Mouse (Mus musculus) myocyte (in vitro differentiated cells): ENCODE measurements around the gene Dsel.

ENCODE experiments used
- E2F4 ChIP-seq: IDR thresholded peaks from one replicate; pipeline ENCODE4 v1.6.1; 2011; ENCODE audit warnings: mild to moderate bottlenecking, control low read depth, moderate library complexity; ENCODE audit not compliant: insufficient read depth
- MAX ChIP-seq: IDR thresholded peaks from one replicate; pipeline ENCODE4 v1.6.1; 2011; ENCODE audit warnings: low read depth, mild to moderate bottlenecking, control low read depth
- MYOD1 ChIP-seq, 3 experiments: IDR thresholded peaks; one replicate each; pipeline ENCODE4 v1.6.1; 2011; ENCODE audit warnings: control low read depth in 2 of 3, low read depth in 2 of 3, mild to moderate bottlenecking in 2 of 3, moderate library complexity in 1 of 3; ENCODE audit not compliant: insufficient read length in 2 of 3, control insufficient read depth in 1 of 3
- MYOG ChIP-seq, 3 experiments: IDR thresholded peaks; one replicate each; pipeline ENCODE4 v1.6.1; 2011; ENCODE audit warnings: control low read depth in 2 of 3, low read depth in 2 of 3, mild to moderate bottlenecking in 2 of 3; ENCODE audit not compliant: insufficient read length in 2 of 3, control insufficient read depth in 1 of 3, insufficient read depth in 1 of 3
- POLR2A ChIP-seq: IDR thresholded peaks from one replicate; pipeline ENCODE4 v1.6.1; 2011; ENCODE audit warnings: low read depth, mild to moderate bottlenecking, control low read depth, moderate library complexity; ENCODE audit not compliant: insufficient read length
- REST ChIP-seq: IDR thresholded peaks from one replicate; pipeline ENCODE4 v1.6.1; 2011; ENCODE audit warnings: mild to moderate bottlenecking, control low read depth, moderate library complexity; ENCODE audit not compliant: insufficient read depth, insufficient read length
- TCF12 ChIP-seq: IDR thresholded peaks from one replicate; pipeline ENCODE4 v1.6.1; 2011; ENCODE audit warnings: mild to moderate bottlenecking, control low read depth; ENCODE audit not compliant: poor library complexity, insufficient read depth, severe bottlenecking
- USF1 ChIP-seq: IDR thresholded peaks from one replicate; pipeline ENCODE4 v1.6.1; 2011; ENCODE audit warnings: low read depth, mild to moderate bottlenecking, control low read depth, moderate library complexity

DNA sequence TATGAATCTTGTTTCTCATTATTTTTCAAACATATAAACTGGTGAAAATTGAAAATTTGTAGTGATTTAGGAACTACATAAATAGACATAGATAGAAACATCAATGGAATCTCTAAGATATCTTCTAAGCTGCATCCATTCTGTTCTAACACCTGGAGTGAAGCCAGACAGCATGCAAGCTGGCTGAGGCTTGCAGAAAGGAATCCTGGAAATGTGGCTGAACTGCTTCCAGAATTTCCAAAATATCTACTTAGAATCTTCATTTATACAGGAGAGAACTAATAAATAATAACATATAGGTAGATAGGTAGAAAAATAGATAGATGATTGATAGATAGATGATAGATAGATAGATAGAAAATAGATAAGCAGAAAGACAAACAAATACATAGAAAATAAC is 8.5 kb upstream of the Dsel start:
- TF ChIP-seq MYOG (IDR thresholded peaks at IDR 0.05; ENCODE audit: control insufficient read depth in 1 of 3, insufficient read depth in 1 of 3, insufficient read length in 2 of 3, low read depth in 2 of 3) (no peak), POLR2A (no peak), MAX (no peak), TCF12 (no peak), USF1 (no peak), MYOD1 (IDR thresholded peaks at IDR 0.05; ENCODE audit: control insufficient read depth in 1 of 3, insufficient read length in 2 of 3, low read depth in 2 of 3) (no peak), REST (no peak), E2F4 (no peak)
